Mouse (Mus musculus) ovary, postnatal 14 days (tissue): ENCODE measurements at regions not wholly inside any gene's neighbourhood (a gene's known extent, or its start where the extent isn't known, plus 50 kb on each side); places are given as distances from the start of the nearest gene placed in this dataset.

Experiments
- DNase-seq: peaks from one replicate; pipeline ENCODE4 v3.0.0; 2022; ENCODE audit warnings: low spot score

DNA sequence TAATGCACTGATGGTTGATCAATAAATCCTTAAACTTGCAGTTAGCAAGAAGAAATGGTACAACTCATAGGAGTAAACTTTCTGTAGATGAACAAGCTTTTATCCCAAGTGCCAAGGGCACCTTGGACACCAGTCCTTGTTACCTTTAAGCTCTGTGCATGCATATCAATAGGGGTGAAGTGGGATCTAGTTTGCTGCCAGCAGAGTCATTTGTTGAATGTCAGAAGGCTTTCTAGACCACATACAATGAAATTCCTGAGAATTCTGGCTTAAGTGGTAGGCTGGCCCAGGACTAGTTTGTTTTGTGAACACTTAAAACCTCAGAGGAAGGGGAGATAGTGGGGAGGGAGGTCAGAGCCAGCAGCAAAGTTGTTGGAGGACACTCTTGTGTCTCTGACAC lies 437.9 kb upstream of the 4930412O13Rik start:
- DNase-seq: no peak

DNA sequence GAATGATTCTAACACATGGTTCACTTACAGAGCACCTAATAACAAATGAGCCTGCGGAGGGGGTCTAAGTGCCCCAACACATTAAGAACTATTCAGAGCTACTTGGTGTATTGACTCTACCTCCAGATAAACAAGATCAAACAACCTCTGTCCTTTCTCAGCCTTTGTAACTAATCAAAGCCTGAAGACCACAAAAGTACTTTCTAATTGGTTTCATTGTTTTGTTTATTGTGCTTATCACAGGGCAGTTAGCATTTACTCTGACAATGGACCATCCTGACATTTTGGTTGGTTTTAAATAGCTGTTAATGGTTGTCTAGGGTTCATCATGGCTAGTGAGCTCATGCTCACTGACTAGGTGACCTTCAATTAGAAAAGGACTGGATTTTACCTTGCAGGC lies 435.2 kb upstream of the 4930412O13Rik start:
- no peak for DNase-seq

DNA sequence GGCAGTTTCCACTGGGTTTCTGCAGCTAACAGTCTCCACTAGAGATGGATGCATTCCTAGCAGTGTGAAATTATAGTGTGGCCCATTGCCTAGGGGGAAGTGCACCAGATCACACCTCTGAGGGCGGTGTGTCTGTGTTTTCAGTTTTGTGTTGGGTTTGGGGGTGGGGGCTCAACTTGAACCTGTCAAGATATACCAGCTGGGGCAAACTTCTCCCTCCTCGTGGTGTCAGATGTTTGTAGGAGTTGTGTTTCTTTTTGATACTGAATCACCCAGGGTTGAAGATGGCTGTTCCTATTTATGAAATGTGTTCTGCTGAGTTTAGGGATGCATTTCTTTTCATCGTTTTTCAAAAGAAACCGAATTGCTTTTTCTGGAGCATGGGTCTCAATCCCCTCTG lies 416.6 kb upstream of the 4930412O13Rik start:
- DNase-seq: no peak

DNA sequence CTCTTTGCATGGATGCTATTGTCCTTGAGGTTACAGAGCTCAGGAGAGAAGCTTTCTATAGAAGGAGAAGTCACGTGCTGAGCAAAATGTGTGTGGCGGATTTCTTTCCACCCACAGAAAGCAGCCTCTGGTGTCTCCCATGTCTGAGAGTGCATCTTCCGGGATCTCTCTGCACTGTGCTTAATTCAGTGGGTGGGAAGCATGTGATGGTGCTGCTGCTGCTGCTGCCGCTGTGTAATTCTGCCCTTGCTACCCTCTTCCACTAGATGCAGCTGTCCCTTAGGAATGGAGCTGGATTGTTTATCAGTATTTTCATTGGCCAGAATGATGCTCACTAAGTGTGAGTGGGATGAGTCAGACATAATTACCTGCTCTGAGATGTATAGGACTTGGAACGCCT lies 416.2 kb upstream of the 4930412O13Rik start:
- no peak for DNase-seq

DNA sequence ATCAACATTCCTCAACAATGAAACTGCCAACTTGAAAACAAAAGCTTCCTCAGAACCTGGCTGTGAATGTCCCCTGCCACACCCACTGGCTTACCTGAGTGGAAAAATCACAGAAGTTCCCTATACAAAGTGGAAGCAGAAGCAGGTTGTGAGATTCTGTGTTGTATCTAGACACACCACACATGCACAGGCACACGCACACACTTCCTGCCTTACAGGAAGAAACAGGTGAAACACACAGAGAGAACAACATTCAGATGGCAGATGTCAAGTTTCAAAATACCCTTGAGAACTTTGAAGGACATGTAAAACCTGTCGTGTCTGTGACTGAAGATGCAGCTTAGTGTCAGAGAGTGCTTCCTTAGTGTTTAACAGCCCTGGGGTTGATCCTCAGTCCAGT lies 413.5 kb upstream of the 4930412O13Rik start:
- no peak for DNase-seq

DNA sequence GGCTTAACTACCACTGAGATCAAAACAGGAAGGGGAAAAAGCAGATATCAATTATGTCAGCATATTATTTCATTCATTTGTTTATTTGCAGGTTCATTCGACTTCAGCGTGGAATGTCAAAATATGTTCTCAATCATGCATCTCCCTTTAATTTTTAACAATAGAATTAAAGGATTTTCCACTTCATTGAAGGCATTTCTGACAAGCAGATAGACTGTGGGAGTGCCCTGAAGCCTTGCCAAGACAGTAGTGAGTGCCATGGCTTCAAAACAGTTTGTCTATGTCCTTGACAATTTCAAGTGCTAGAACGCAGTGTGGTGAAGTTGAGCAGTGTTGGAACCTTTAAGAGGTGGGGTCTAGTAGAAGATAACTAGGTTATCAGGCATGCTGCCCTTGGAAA lies 412.4 kb upstream of the 4930412O13Rik start:
- DNase-seq: no peak

DNA sequence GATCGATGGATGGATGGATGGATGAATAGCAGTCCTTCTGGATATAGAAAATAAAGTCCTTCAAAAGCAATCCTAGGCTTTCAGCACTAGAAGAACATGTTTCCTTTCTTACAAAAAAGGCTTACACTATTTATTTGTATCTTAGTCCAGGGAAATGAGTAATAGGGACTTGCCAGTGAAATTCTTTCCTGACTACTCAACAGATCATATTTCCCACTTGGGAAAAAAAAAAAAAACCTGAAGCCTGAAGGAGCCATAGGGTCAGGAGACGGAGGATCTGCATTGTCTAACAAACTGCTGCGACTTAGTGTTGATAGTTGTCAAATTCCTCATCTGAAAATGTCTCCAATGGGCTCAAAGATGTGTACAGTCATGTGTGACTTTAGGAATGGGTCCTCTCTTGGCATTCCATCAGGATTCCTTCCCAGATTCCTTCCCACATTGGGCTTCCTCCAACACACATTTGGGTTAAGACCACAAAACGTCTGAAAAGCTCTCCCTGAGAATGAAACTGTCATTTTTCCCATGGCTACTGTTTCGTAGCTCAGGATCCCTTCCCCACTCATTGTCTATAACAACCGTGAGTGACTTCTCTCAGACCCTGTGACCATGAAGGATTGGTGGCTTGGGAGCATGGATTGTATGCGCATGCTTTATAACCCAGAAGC lies 399.2 kb upstream of the 4930412O13Rik start:
- DNase-seq: no peak

DNA sequence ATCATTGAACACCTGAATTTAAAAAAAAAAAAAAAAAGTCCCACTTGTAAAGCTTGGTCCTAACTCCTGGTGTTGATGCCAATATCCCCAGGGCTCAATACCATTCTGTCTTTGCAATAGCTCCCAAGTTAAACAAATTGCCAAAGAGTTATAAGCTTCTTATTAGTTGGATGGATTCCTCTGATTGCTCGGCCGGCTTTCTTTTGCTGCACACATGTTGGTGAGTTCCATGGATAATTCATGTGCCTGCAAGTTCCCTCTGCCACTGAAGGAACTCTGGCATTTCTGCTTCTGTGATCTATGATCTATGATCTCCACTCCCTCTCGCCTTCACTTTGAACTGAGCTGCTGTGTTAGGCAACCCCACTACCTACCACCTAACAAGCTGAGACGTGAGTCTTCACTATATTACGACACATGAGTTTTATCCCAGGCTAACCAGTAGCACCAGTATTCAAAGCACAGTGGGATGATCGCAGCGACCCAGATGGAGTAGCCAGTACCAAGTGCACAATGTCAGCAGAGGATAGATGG lies 393.6 kb upstream of the 4930412O13Rik start:
- no peak for DNase-seq

DNA sequence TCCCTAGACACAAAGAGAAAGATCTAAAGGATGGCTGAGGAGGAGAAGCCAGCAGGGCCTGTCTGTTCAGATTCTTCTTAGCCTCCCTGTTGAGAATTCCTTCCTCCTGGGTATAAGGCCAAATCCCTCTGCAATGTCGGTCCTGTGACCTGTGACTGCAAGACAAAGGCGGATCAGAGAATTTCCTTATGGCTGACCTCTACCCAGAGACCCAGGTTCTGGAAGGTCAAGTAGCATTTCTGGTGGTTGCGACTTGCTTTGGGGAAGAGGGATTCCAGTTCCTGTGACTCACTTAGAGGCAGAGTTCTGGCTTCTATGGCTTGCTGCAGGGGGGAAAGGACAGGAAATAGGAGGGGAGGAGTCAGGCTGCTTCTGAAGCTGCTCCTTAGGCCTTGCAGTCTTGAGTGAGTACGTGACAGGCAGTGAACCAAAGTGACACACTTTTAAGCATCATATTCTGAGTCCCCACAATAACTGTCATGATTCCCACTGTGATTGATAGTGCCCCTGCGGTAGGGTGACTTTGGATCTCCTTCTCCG lies 387.4 kb upstream of the 4930412O13Rik start:
- no peak for DNase-seq

DNA sequence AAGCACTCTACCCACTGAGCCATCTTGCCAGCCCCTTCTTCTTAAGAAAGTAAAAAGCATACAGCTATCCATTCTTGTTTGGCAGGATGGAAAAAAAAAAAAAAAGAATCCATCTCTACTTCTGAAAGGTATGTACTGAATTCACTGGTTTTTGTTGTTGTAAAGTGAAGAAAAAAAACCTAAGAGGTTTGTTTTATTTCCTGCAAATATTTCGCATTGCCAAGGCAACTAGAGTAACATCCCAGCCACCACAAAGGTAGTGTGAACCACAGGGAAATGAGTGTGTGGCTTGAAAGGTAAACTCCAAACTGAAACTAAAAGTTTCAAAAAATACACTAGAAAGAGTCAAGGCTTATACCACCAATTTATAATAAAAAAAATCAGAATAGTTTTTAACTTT lies 361.0 kb upstream of the 4930412O13Rik start:
- no peak for DNase-seq

DNA sequence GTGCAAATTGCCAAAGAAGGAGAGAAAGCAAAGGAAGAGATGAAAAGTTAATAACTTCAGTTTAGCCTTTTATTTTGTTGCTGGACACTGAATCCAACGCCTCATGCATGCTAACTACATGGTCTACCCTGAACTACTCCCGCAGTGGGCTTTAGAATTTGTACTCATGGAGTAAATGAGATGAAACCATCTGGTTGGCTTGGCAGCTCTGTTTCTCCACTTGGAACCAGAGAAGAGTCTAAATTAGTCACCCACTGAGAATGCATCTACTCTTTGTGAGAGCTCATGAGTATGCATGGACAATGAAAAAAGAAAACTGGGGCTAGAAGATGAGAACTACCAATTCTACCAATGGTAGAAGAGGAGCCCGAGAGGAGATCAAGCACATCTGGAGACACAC lies 355.1 kb upstream of the 4930412O13Rik start:
- DNase-seq: no peak

DNA sequence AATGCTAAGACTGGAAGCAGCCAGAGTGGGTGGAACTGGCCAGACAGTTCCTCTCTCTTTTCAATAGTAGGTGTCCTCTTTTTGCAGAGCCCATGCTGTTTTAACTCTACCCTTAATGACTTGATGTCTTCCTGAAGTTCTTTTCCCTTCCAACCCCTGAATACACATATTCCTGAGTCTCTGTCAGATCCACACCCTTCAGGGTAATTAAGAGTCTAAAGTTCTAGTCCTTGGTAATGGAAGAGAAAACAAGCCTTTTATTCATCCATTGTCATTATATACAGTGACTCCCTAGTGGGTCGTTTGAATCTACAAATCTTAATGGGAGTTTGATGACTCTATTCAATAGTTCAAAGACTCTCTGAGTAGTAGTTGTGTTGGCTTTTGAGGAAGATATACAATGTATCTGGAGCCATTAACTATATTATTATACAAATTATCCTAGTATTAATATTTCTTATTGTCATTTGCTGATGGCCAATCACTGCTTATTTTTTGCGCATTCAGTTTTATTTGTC lies 345.9 kb upstream of the 4930412O13Rik start:
- no peak for DNase-seq

DNA sequence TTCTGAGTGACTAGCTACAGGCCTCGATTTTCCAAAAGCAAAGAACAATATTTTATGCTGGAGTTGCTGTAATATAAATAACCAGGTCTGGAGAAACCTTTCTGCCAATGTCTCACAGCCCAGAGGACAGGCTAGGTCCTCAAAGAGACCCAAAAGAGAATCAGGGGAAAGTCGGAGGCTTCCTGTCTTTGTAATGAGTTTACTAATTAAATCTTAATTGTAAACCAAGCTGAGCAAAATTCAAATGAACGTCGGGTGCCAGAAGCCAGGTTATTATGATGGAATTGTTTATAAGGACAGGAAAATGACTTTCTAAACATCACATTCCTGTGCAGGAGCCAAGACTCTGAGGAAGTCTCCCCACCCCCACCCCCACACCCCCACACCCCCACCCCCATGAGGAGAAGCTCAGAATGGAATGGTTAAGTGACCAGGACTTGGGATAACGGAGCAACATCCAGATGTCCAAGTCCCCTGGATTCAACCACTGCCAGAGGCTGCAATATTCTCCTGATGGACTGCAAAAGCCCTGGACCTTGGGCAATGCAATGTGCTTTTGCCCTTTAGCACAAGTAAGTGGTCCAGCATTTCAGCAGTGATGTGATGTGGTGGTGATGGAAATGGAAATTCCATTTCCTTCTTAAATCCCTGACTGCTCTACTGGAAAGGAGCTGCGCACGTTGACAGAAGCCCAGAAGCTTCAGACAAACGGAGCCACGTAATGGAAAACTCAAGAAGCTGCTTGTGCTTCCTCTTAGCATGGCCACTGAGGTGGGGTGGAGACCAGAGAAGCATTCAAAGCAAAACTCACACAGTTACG lies 333.1 kb upstream of the 4930412O13Rik start:
- no peak for DNase-seq

DNA sequence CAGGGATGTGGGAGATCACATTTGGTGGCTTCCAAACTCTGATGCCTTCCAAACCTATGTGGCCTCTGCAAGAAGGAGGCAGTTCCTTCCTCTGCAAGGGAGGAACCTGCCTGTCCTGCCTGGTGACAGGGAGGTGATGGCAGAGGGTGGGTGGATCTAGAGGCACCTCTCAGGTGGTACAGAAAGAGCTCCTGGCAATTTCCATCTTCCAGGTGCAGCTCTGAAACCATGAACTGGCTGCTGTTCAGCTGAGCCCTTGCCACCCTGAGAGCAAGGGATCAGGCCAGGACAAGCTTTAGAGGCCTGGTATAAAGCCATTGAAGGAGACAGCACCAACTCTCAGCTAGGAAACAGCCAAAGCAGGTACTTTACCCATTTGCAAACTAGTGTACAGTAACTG lies 327.7 kb upstream of the 4930412O13Rik start:
- no peak for DNase-seq

DNA sequence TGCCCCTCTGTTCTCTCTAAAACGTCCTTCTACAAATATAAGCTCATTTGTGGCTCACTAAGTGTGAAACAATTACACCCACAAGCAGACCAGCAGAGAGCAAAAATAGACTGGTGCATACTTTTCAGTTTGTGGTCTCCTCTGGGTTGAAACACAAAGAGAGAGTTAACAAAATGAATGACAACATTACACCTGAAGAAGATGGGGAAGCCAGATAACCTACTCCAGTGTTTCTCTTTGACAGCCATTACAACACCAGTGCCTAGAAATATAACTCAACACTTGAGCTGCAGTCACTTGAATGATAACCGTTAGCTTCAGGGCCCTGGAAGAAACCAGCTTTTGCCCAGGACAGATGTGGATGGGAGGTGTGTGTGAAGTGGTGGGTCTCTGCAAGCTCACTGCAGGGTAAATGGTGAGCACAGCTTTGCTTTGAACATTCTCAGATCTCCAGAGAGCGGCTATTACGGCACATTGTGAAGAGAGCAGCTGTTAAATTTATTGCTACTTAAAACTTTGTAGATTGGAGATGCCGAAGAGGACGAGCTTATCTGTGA lies 316.5 kb upstream of the 4930412O13Rik start:
- no peak for DNase-seq

DNA sequence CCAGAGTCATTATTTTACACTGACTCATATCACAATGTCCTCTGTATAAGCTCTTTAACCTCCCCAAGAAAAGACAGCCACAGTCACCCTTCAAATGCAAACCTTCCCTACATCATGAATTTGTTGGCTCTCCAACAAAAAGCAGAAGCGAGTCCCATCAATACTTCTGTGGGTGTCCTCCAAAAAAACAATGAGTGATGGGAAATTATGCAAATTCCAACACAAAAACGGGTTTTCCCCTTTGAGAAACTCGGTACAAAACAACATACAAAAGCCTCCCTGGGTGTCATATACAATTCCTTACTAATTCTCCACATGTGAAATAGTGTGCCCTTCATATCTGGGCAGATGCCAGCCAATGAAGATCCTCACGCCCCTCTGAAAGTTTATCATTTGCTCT lies 311.8 kb upstream of the 4930412O13Rik start:
- no peak for DNase-seq

DNA sequence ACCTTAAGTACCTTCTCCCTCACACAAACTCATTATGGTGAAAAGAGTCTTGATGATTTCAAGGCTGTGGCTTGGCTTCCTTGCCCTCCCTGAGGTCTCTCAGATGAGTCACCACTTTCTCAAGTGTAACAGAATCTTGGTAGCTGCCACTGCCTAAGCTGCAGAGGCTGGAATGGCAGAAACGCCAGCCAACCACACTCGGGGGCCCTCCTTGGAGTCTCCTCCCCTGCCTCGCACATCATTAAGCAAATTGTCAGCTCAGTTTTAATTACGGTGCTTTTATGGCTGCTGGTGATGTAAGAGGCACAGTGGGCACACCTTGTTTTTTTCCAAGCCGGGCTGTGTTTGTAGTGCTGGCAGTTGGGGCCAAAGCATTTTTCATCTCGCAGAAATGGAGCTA lies 306.9 kb upstream of the 4930412O13Rik start:
- DNase-seq: no peak

DNA sequence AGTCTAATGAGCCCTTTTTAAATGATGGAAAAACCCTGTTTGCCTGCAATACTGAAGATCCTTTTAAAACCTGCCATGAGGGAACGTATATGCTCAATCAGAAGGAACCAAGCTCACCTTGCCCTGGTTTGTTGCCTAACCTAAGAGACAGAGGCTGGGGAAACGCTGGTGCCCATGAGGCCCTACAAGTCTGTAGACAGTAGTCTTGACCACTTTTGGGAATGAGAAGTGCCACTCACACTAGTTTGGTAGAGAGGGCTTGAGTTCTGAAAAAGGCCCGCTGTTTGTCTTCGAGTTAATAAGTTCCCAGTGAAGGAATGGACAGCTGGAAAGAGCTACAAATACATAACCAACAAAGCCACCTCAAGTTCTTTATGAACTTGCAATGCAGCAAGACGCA lies 306.4 kb upstream of the 4930412O13Rik start:
- no peak for DNase-seq

DNA sequence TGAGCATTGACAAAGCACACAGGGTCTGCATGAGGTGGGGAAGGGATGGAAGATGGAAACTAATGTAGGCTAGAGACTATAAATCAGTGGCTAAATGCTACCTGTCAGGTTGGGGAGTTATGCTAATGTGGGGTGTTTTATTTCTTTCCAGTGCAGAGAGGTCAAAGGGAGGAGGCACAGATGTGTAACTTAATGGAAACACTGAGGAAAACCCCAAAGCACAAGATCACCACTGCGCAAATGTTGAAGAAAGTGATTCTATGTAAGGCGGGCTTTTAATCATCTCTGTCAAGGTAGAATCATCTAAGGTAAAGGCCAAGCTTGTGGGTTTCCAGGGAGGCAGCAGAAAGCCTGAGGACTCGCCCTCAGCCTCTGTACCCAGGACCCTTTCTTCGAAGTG lies 303.2 kb upstream of the 4930412O13Rik start:
- DNase-seq: no peak

DNA sequence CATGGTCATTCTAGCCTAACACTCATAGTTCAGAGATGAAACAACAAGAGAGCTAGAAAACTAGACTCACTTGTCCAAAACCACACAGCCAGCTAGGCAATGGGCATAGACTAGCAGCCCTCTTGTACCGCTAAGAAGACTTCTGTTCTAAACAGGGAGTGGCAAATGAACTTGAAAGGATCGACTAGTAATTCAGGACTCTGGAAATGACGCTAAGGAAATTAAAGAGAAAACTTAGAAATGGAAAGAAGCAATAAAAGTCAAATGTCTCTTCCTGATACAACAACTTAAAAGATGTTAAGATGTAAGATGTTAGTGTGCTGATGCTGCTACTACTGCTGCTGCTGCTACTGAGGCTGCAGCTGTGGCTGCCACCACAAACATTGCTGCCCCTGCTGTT lies 293.7 kb upstream of the 4930412O13Rik start:
- DNase-seq: no peak

DNA sequence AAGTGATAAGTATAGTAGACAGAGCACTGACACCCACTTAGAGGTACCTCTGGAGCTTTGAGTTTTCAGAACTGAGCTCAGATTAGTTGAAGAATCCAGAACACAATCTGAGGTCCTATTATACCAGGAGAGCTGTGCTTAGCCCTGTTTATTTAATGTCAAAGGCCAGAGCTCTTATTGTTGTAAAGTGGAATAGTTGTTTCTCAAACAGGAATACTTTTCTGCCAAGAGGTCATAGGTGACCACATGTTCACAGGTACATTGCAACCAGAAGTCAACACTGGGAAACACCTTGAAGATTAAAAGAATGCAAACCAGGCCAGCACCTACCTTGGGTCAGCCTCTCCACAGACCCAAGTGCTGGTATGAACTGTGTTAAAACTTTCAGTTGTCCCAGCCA lies 291.9 kb upstream of the 4930412O13Rik start:
- DNase-seq: no peak

DNA sequence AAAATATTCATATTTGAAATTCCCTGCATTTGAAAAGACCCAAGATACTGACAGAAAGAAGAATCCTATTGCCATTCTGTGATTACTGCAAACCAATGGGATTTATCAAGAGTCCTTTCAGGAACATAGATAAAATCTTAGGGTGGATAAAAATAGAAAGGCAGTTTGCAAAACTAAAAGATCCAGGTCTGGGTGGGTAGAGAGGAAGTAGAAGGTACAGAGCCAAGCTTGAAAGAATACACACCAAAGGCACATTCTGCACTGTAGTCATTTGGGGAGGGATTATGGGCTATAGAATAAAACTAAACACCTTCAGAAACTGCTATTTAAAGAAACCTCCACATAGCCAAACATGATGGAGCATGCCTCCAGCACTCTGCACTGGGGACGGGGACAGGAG lies 288.5 kb upstream of the 4930412O13Rik start:
- no peak for DNase-seq

DNA sequence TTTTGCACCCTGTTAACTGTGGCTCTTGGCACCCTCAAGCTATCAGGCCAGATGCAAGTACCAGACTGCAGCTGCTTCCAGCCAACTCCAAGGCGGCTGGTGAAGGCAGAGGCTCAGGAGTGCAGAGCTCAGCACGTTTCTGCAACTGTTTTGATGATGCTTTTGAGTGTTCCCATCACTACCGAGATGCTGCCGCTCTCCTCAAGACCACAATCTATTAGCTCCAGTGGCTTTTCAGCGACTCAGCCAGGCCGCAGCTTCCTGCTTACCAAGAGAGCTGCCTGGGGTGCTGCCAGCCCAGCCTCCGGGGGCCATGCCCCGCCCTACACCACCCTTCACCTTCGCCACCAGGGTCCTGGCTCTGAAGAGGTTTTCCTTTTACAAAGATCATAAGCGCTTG lies 287.1 kb upstream of the 4930412O13Rik start:
- no peak for DNase-seq
